Mouse (Mus musculus) bone marrow, adult 2 months (tissue): ENCODE results near the gene Scml4.

Experiments used
- CTCF ChIP-seq: fragments of 200-500 bp; IDR thresholded peaks from 2 replicates; pipeline ENCODE4 v1.5.1; 2011; ENCODE audit warnings: low read length, control low read depth; ENCODE audit not compliant: control insufficient read depth, insufficient read depth
- POLR2A ChIP-seq: fragments of 200-500 bp; IDR thresholded peaks from 2 replicates; pipeline ENCODE4 v1.6.1; 2011; ENCODE audit warnings: low read depth, mild to moderate bottlenecking, control low read depth, low read length, borderline replicate concordance; ENCODE audit not compliant: control insufficient read depth

DNA sequence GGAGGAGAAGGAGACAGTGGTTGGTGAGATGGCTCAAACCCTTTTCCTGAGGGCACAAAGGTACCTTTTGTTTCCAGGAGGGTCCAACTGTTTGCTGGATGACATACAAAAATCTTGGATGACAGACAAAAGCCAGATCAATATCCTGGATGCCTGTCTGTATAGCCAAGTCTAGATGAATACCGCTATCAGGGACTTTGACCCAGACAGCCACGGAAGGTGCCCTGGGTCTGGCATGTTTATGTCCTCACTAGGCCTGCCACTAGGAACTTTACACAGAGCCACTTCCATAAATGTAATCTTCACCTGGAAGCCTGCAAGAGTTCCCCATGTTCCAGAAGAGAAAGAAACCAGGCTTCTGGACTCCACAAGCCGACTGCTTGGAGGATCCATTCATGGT lies 141.3 kb downstream of the Scml4 start:
- TF ChIP-seq CTCF (no peak), POLR2A (no peak)
